ENCODE assay signal across 9 mouse cellular contexts in the genomic region with DNA sequence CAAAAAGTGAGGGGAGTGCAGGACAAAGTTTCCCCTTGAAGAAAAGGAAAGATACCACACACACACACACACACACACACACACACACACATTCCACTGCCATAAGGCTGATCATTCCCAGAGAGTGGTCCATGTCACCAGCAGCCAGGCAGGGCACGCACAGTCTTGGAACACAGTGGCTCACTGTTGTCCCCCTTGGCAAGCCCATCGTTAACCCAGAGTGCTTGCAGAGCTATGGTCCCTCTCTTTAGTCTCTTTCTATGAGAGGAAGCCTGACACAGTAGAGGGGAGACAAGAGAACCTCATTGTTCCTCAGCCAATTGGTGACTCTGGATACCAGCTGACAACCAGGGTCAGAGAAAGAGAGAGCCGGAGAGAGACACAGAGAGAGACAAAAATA.
DNase-seq lines count a peak whose midpoint lies in the region; ATAC-seq and TF ChIP-seq lines count a peak whose summit lies in the region.
"Had no signal": no experiment of that assay in that cellular context is flagged by ENCODE, and none has a peak within 500 bp of the region (broad histone marks: within the 10 kb centered on the region; RNA-seq: fewer than 3 reads in every experiment).

No protein-coding gene starts in this region.

- no peak for ATAC-seq in stomach, postnatal 0 days (ENCODE audit: low FRiP score, low TSS enrichment)

- DNase-seq in gastrocnemius, adult 2 months, result no peak
- DNase-seq in gastrocnemius, postnatal 4 days (ENCODE audit: low spot score in 2 of 2), result no peak
- DNase-seq in retina, postnatal 1 day, result peak; percentile 33
- DNase-seq in retina, embryonic 14.5 days (ENCODE audit: low spot score), result no peak
- DNase-seq in layer of hippocampus, adult 9-10 months (ENCODE audit: low spot score), result peak; percentile 39
- DNase-seq in stomach, postnatal 0 days (ENCODE audit: low spot score), result no peak
- DNase-seq in MN1 (ENCODE audit: low spot score), result no peak
- DNase-seq in urinary bladder, adult 18-20 months (ENCODE audit: low spot score in 2 of 2), result no peak

- peak overlapping the region; percentile 90 for H3K27ac ChIP-seq in gastrocnemius, adult 2 months
- H3K27ac ChIP-seq in stomach, postnatal 0 days (replicated peaks), result peak overlapping the region; percentile 90
- H3K27ac ChIP-seq: midbrain, embryonic 12.5 days had no signal

- no peaks in the 10 kb centered on the region for H3K9me3 ChIP-seq in stomach, postnatal 0 days (ENCODE audit: control insufficient read depth, low read length)
- H3K9me3 ChIP-seq: midbrain, embryonic 12.5 days had no signal

- no peak for TF ChIP-seq EP300 in stomach, postnatal 0 days (optimal IDR thresholded peaks at IDR 0.05)

- 0 out of 2 replicates have a peak overlapping the region, but pooled peaks have one; percentile 2 for H3K4me3 ChIP-seq in gastrocnemius, adult 2 months
- no peak overlapping the region for H3K4me3 ChIP-seq in stomach, postnatal 0 days (ENCODE audit: low read depth, low read length)
- H3K4me3 ChIP-seq: midbrain, embryonic 12.5 days had no signal

- intact Hi-C loops in gastrocnemius, adult 2 months (cut with DNase I), result loop anchor here (2.0 kb wide), 1 partner anchor 14 kb away; no protein-coding TSS in a partner anchor

- H3K4me1 ChIP-seq in stomach, postnatal 0 days (replicated peaks; ENCODE audit: control insufficient read depth, insufficient read depth), result peaks cover 11% of the 10 kb centered on the region

- no peak for TF ChIP-seq CTCF in gastrocnemius, adult 2 months (IDR thresholded peaks at IDR 0.05)
- no peak for TF ChIP-seq CTCF in stomach, postnatal 0 days (IDR thresholded peaks at IDR 0.05; ENCODE audit: low read depth)

- H3K27me3 ChIP-seq in stomach, postnatal 0 days (ENCODE audit: control insufficient read depth, insufficient read depth, low read length), result no peaks in the 10 kb centered on the region
- H3K27me3 ChIP-seq: midbrain, embryonic 12.5 days had no signal

- H3K4me2 ChIP-seq in stomach, postnatal 0 days (replicated peaks; ENCODE audit: low read depth), result no peak overlapping the region
- H3K4me2 ChIP-seq: midbrain, embryonic 12.5 days had no signal

- H3K9ac ChIP-seq in stomach, postnatal 0 days (ENCODE audit: low read length), result no peak overlapping the region
- H3K9ac ChIP-seq: midbrain, embryonic 12.5 days had no signal

- WGBS in stomach, postnatal 0 days, result 42% methylated on average over 3 of the region's 3 CpGs

- no peaks in the 10 kb centered on the region for H3K36me3 ChIP-seq in stomach, postnatal 0 days (ENCODE audit: control insufficient read depth, insufficient read depth, low read length)
- H3K36me3 ChIP-seq: midbrain, embryonic 12.5 days had no signal

Comparison
In these comparisons a context has a peak if more than half of its experiments do, and no peak if none do; other contexts are left out.
1. DNase-seq: peak in retina, postnatal 1 day (single experiment) and layer of hippocampus, adult 9-10 months (single experiment); none in gastrocnemius, adult 2 months (single experiment), gastrocnemius, postnatal 4 days (0 of 2), retina, embryonic 14.5 days (single experiment), stomach, postnatal 0 days (single experiment), MN1 (single experiment) and urinary bladder, adult 18-20 months (0 of 2).